Mouse (Mus musculus): ENCODE measurements around the gene Arhgap19.

Arhgap19 gene

GRCm38 (mm10) chr19:41832501-41833201, 30.8 kb upstream of the Arhgap19 start:
- in situ Hi-C loops (cut with MboI; ENCODE audit: low sequenced_read_pairs), result no loop called here

GRCm38 (mm10) chr19:41831718-41832391, 30.0 kb upstream of the Arhgap19 start:
- in situ Hi-C loops (cut with MboI; ENCODE audit: low sequenced_read_pairs), result no loop called here

GRCm38 (mm10) chr19:41831101-41831570, 29.3 kb upstream of the Arhgap19 start:
- in situ Hi-C loops (cut with MboI; ENCODE audit: low sequenced_read_pairs), result no loop called here

- in situ Hi-C loops (cut with MboI; ENCODE audit: low sequenced_read_pairs), result no loop called here
Observed at GRCm38 (mm10) chr19:41830106-41831031, 28.5 kb upstream of the Arhgap19 start.

GRCm38 (mm10) chr19:41829381-41830105, 27.7 kb upstream of the Arhgap19 start, which contains the start of gene Frat1:
Gene Frat1, plus strand, starts transcription at chr19:41829970.
- in situ Hi-C loops (cut with MboI; ENCODE audit: low sequenced_read_pairs), result no loop called here

GRCm38 (mm10) chr19:41828941-41829340, 27.1 kb upstream of the Arhgap19 start:
- in situ Hi-C loops (cut with MboI; ENCODE audit: low sequenced_read_pairs), result no loop called here

- in situ Hi-C loops (cut with MboI; ENCODE audit: low sequenced_read_pairs), result no loop called here
Observed at GRCm38 (mm10) chr19:41826529-41826928, 24.7 kb upstream of the Arhgap19 start.

GRCm38 (mm10) chr19:41824950-41825349, 23.1 kb upstream of the Arhgap19 start:
- in situ Hi-C loops (cut with MboI; ENCODE audit: low sequenced_read_pairs), result no loop called here

- in situ Hi-C loops (cut with MboI; ENCODE audit: low sequenced_read_pairs), result no loop called here
Observed at GRCm38 (mm10) chr19:41822589-41822988, 20.7 kb upstream of the Arhgap19 start.

GRCm38 (mm10) chr19:41821436-41821835, 19.6 kb upstream of the Arhgap19 start:
- in situ Hi-C loops (cut with MboI; ENCODE audit: low sequenced_read_pairs), result no loop called here

- in situ Hi-C loops (cut with MboI; ENCODE audit: low sequenced_read_pairs), result no loop called here
Observed at GRCm38 (mm10) chr19:41818749-41819148, 16.9 kb upstream of the Arhgap19 start.

- in situ Hi-C loops (cut with MboI; ENCODE audit: low sequenced_read_pairs), result no loop called here
Observed at GRCm38 (mm10) chr19:41817325-41817724, 15.5 kb upstream of the Arhgap19 start.

- in situ Hi-C loops (cut with MboI; ENCODE audit: low sequenced_read_pairs), result no loop called here
Observed at GRCm38 (mm10) chr19:41816915-41817314, 15.1 kb upstream of the Arhgap19 start.

GRCm38 (mm10) chr19:41816410-41816809, 14.6 kb upstream of the Arhgap19 start:
- in situ Hi-C loops (cut with MboI; ENCODE audit: low sequenced_read_pairs), result no loop called here

GRCm38 (mm10) chr19:41813374-41813773, 11.5 kb upstream of the Arhgap19 start:
- in situ Hi-C loops (cut with MboI; ENCODE audit: low sequenced_read_pairs), result no loop called here

GRCm38 (mm10) chr19:41812525-41812924, 10.7 kb upstream of the Arhgap19 start:
- in situ Hi-C loops (cut with MboI; ENCODE audit: low sequenced_read_pairs), result no loop called here

- in situ Hi-C loops (cut with MboI; ENCODE audit: low sequenced_read_pairs), result no loop called here
Observed at GRCm38 (mm10) chr19:41810074-41810473, 8.2 kb upstream of the Arhgap19 start.

GRCm38 (mm10) chr19:41808104-41808634, 6.3 kb upstream of the Arhgap19 start:
- in situ Hi-C loops (cut with MboI; ENCODE audit: low sequenced_read_pairs), result no loop called here

GRCm38 (mm10) chr19:41807497-41807896, 5.7 kb upstream of the Arhgap19 start:
- in situ Hi-C loops (cut with MboI; ENCODE audit: low sequenced_read_pairs), result no loop called here

GRCm38 (mm10) chr19:41805831-41806230, 4.0 kb upstream of the Arhgap19 start:
- in situ Hi-C loops (cut with MboI; ENCODE audit: low sequenced_read_pairs), result no loop called here
